Mouse (Mus musculus): ENCODE data around the gene Mybphl. TPM values are rescaled to one million over a fixed set of nuclear protein-coding genes. Genes with fewer than 3 reads are reported as not detected.
A peak's percentile ranks its signal among the peaks of the same experiment; 100 is the strongest.

Mybphl gene
- total RNA-seq, 2 experiments from 2014 or later: not detected

DNA sequence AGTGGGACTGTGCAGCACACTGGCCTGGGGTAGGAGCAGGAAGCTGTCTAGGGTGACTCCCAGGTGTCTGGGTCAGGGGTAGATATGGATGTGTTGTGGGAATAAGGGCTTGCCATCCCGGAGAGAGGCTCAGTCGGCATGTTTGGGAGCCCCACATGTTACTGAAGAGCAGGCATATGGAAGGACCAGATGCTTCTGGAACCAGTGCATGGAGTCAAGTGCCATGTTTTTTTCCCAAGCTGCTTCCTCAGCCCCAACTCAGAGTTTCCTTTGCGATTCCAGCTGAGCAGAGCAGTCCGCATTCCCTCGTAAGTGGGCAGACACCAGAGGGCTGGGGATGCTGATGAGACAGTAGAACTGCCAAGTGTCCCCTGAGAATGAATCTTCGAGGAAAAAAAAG, 58.3 kb downstream of the Mybphl start:
- intact Hi-C loops (cut with DNase I): no loop called here
- Histone ChIP-seq H3K4me3 (no peak overlapping the region), H3K27ac (no peak overlapping the region)
- no peak for TF ChIP-seq CTCF (IDR thresholded peaks at IDR 0.05)
- DNase-seq: no peak

GRCm38 (mm10) chr3:108423844-108424801, 59.4 kb downstream of the Mybphl start:
- intact Hi-C loops (cut with DNase I): no loop called here
- Histone ChIP-seq H3K4me3 (no peak overlapping the region), H3K27ac (no peak overlapping the region)
- TF ChIP-seq CTCF (IDR thresholded peaks at IDR 0.05): no peak
- peak; percentile 52 for DNase-seq

DNA sequence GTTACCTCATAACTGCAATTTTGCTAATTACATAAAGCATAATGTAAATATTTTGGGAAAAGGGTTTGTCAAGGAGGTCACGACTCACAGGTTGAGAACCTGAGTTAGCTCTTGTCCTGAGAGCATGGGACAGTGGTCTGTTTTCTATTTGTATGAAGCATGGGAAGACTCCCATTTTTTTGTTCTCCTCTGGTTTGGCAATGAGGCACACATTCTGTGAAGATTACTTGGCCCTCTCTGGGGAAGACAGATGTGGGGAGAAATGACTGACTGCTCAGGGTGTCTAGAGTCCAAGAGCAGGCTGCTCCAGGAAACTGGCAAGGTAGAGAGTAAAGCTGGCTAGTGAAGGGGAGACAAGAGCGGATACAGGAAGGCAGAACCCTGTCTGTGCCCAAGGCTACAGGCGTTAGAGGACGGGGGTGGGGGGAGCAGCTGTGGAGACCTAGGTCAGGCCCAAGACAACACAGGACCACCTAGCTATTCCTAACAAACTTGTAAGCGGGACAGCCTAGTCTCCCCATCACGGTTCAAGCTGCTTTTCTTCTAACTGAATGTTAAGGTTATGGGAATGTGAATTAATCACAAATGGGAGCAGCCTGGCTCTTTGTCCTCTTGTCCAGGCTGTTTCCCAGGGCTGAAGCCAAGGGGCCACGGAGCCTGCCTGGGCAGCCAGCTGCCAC, 60.4 kb downstream of the Mybphl start:
- Histone ChIP-seq H3K27ac (no peak overlapping the region), H3K4me3 (no peak overlapping the region)
- TF ChIP-seq CTCF (IDR thresholded peaks at IDR 0.05): no peak
- DNase-seq: no peak
- intact Hi-C loops (cut with DNase I): no loop called here

DNA sequence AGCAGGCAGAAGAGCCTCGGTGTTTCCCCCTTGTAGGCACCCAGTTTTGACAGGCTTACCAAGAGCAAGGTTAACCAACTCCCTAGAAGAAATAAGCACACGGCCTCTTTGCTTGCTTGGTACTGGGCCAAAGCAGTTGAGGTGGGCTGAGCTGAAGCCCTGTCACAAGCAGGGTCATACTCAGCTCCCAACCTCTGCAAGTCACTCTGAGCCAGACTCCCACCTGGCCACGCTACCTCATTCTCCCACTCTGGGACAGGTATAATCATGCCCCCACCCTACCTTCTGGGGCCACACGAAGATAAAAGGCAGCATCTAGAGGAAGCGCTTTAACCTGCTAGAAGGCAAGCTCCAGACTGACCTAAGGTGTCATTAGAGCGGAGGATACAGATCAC, 60.9 kb downstream of the Mybphl start:
- intact Hi-C loops (cut with DNase I): no loop called here
- no peak for DNase-seq
- Histone ChIP-seq H3K27ac (no peak overlapping the region), H3K4me3 (no peak overlapping the region)
- no peak for TF ChIP-seq CTCF (IDR thresholded peaks at IDR 0.05)

Other genes with a start within 250 kb of the Mybphl start
- gene Gnai3, start 218.8 kb upstream of the Mybphl start, total RNA-seq (2021): 10 to 100 TPM; 12.0 to 13.8 TPM
- gene Gpr61, start 210.0 kb upstream of the Mybphl start, total RNA-seq (2021): not detected
- gene Amigo1, start 178.6 kb upstream of the Mybphl start, total RNA-seq (2021): 10 to 100 TPM; 21.6 to 28.3 TPM
- 1 to 10 TPM; 2.8 to 3.8 TPM for gene Cyb561d1, start 163.7 kb upstream of the Mybphl start, total RNA-seq (2021)
- 1 to 10 TPM; 6.4 to 8.6 TPM for gene Atxn7l2, start 154.0 kb upstream of the Mybphl start, total RNA-seq (2021)
- 100 to 1,000 TPM; 321 to 322 TPM for gene Sypl2, start 138.3 kb upstream of the Mybphl start, total RNA-seq (2021)
- gene Psma5, start 108.0 kb upstream of the Mybphl start, total RNA-seq (2021): 10 to 100 TPM; 51.8 to 55.7 TPM
- 10 to 100 TPM; 28.4 to 56.4 TPM for gene Sort1, start 80.8 kb upstream of the Mybphl start, total RNA-seq (2021)
- not detected for gene Psrc1, start 18.9 kb downstream of the Mybphl start, total RNA-seq (2021)
- gene Celsr2, start 50.6 kb downstream of the Mybphl start, total RNA-seq (2021): 1 to 10 TPM; 6.4 to 8.8 TPM
- 100 to 1,000 TPM; 116 to 135 TPM for gene Sars, start 80.3 kb downstream of the Mybphl start, total RNA-seq (2021)
- not detected for gene 1700013F07Rik, start 169.2 kb downstream of the Mybphl start, total RNA-seq (2021)
- gene 5330417C22Rik, start 171.6 kb downstream of the Mybphl start, total RNA-seq (2021): not detected
- 10 to 100 TPM; 12.1 to 16.1 TPM for gene Tmem167b, start 197.6 kb downstream of the Mybphl start, total RNA-seq (2021)
- 10 to 100 TPM; 19.7 to 20.0 TPM for gene Taf13, start 206.8 kb downstream of the Mybphl start, total RNA-seq (2021)
- gene Wdr47, start 226.4 kb downstream of the Mybphl start, total RNA-seq (2021): 1 to 10 TPM; 4.9 to 6.3 TPM